Mouse (Mus musculus) lung, embryonic 16.5 days (tissue): ENCODE measurements around the gene Rps6ka5. TPM values are rescaled to one million over a fixed set of nuclear protein-coding genes. Genes with fewer than 3 reads are reported as not detected.

Source experiments
- ATAC-seq: fragments of 200-750 bp; cut with Nextera tagmentation; 2 replicates; pipeline ENCODE4 v1.8.0; 2017; ENCODE audit warnings: low read depth, mild to moderate bottlenecking, moderate library complexity
- H3K27ac ChIP-seq: fragments of 300-500 bp; sonication (generic); 2 replicates; pipeline ENCODE4 v1.5.1; 2014; ENCODE audit warnings: mild to moderate bottlenecking, control low read depth, low read length
- H3K27me3 ChIP-seq: fragments of 300-500 bp; sonication (generic); 2 replicates; pipeline ENCODE4 v1.6.1; 2014; ENCODE audit warnings: low read depth, low read length, mixed read lengths; ENCODE audit not compliant: control insufficient read depth, insufficient read depth
- H3K36me3 ChIP-seq: fragments of 300-500 bp; sonication (generic); 2 replicates; pipeline ENCODE4 v1.6.1; 2014; ENCODE audit warnings: low read length; ENCODE audit not compliant: control insufficient read depth, insufficient read depth
- H3K4me1 ChIP-seq: fragments of 300-500 bp; sonication (generic); replicated peaks from 2 replicates; pipeline ENCODE4 v1.6.1; 2014; ENCODE audit warnings: low read length, mixed read lengths; ENCODE audit not compliant: control insufficient read depth, insufficient read depth
- H3K4me2 ChIP-seq: fragments of 300-500 bp; sonication (generic); 2 replicates; pipeline ENCODE4 v1.6.1; 2014; ENCODE audit warnings: low read depth, low read length, control low read depth
- H3K4me3 ChIP-seq: fragments of 300-500 bp; sonication (generic); 2 replicates; pipeline ENCODE4 v1.5.1; 2014; ENCODE audit warnings: mild to moderate bottlenecking, low read length, control low read depth
- H3K9ac ChIP-seq: fragments of 300-500 bp; sonication (generic); 2 replicates; pipeline ENCODE4 v1.6.1; 2014; ENCODE audit warnings: low read length, control low read depth
- H3K9me3 ChIP-seq: fragments of 300-500 bp; sonication (generic); 2 replicates; pipeline ENCODE4 v1.6.1; 2016; ENCODE audit warnings: low read length; ENCODE audit not compliant: control insufficient read depth
- WGBS: fragments of 180-500 bp; shearing (Covaris S2); extraction: QIAGEN DNeasy Blood & Tissue Kit; methylation state at CpG from one replicate; pipeline ENCODE4 v1.1.7; 2014; 5-methylcytosine and 5-hydroxymethylcytosine counted together
- polyA plus RNA-seq: library from polyadenylated mRNA; unstranded; fragments of >200 nt; fragmentation: Nextera tagmentation; extraction: Ambion mirVana; gene quantifications from 2 replicates; pipeline ENCODE4 v1.2.1, GENCODE M21; 2015

The Rps6ka5 gene
- polyA plus RNA-seq, 1 experiment from 2014 or later: 4.3 TPM

- 82% methylated on average over 1 of the region's 1 CpGs for WGBS
- no peaks in the 10 kb centered on the region for H3K4me1 ChIP-seq
- H3K4me3 ChIP-seq: no peak overlapping the region
- no peak for ATAC-seq
- H3K9ac ChIP-seq: no peak overlapping the region
- H3K27ac ChIP-seq: no peak overlapping the region
- H3K27me3 ChIP-seq: no peaks in the 10 kb centered on the region
- no peak overlapping the region for H3K4me2 ChIP-seq
- H3K36me3 ChIP-seq: no peaks in the 10 kb centered on the region
- H3K9me3 ChIP-seq: no peaks in the 10 kb centered on the region
Observed at GRCm38 (mm10) chr12:100606733-100607132, 120.0 kb downstream of the Rps6ka5 start.

GRCm38 (mm10) chr12:100605596-100605995 is 121.2 kb downstream of the Rps6ka5 start:
- Histone ChIP-seq H3K36me3 (no peaks in the 10 kb centered on the region), H3K4me2 (no peak overlapping the region), H3K4me3 (no peak overlapping the region), H3K27me3 (no peaks in the 10 kb centered on the region), H3K27ac (no peak overlapping the region), H3K9me3 (no peaks in the 10 kb centered on the region), H3K9ac (no peak overlapping the region), H3K4me1 (no peaks in the 10 kb centered on the region)
- 69% methylated on average over 3 of the region's 3 CpGs for WGBS
- ATAC-seq: no peak

GRCm38 (mm10) chr12:100604540-100604939 is 122.2 kb downstream of the Rps6ka5 start:
- 0% methylated on average over 1 of the region's 1 CpGs for WGBS
- Histone ChIP-seq H3K36me3 (no peaks in the 10 kb centered on the region), H3K4me3 (no peak overlapping the region), H3K9me3 (no peaks in the 10 kb centered on the region), H3K4me2 (no peak overlapping the region), H3K27me3 (no peaks in the 10 kb centered on the region), H3K4me1 (no peaks in the 10 kb centered on the region), H3K9ac (no peak overlapping the region), H3K27ac (no peak overlapping the region)
- ATAC-seq: peak; percentile 70; the same call in 1 of the 2 replicates

GRCm38 (mm10) chr12:100594700-100595099 is 132.1 kb downstream of the Rps6ka5 start:
- H3K9me3 ChIP-seq: no peaks in the 10 kb centered on the region
- H3K27ac ChIP-seq: no peak overlapping the region
- WGBS: 74% methylated on average over 3 of the region's 3 CpGs
- no peak for ATAC-seq
- no peak overlapping the region for H3K4me2 ChIP-seq
- H3K4me3 ChIP-seq: no peak overlapping the region
- H3K4me1 ChIP-seq: no peaks in the 10 kb centered on the region
- H3K27me3 ChIP-seq: no peaks in the 10 kb centered on the region
- no peak overlapping the region for H3K9ac ChIP-seq
- no peaks in the 10 kb centered on the region for H3K36me3 ChIP-seq

- Histone ChIP-seq H3K4me1 (no peaks in the 10 kb centered on the region), H3K4me2 (no peak overlapping the region), H3K27me3 (no peaks in the 10 kb centered on the region), H3K9me3 (no peaks in the 10 kb centered on the region), H3K9ac (no peak overlapping the region), H3K27ac (no peak overlapping the region), H3K36me3 (no peaks in the 10 kb centered on the region), H3K4me3 (no peak overlapping the region)
- ATAC-seq: no peak
- WGBS: 71% methylated on average over 2 of the region's 2 CpGs
Observed at GRCm38 (mm10) chr12:100586601-100587000, 140.2 kb downstream of the Rps6ka5 start.

- Histone ChIP-seq H3K27me3 (no peaks in the 10 kb centered on the region), H3K4me1 (no peaks in the 10 kb centered on the region), H3K4me3 (no peak overlapping the region), H3K27ac (no peak overlapping the region), H3K4me2 (no peak overlapping the region), H3K9me3 (no peaks in the 10 kb centered on the region), H3K36me3 (no peaks in the 10 kb centered on the region; the same call in 1 of the 2 replicates), H3K9ac (no peak overlapping the region)
- WGBS: 90% methylated on average over 2 of the region's 2 CpGs
- ATAC-seq: no peak
Observed at GRCm38 (mm10) chr12:100579221-100579620, 147.6 kb downstream of the Rps6ka5 start.

GRCm38 (mm10) chr12:100578291-100578690 is 148.5 kb downstream of the Rps6ka5 start:
- H3K27ac ChIP-seq: no peak overlapping the region
- WGBS: 63% methylated on average over 2 of the region's 2 CpGs
- no peak overlapping the region for H3K4me3 ChIP-seq
- no peak overlapping the region for H3K9ac ChIP-seq
- H3K27me3 ChIP-seq: no peaks in the 10 kb centered on the region
- no peaks in the 10 kb centered on the region for H3K4me1 ChIP-seq
- H3K9me3 ChIP-seq: no peaks in the 10 kb centered on the region
- peaks cover 3% of the 10 kb centered on the region for H3K36me3 ChIP-seq
- no peak for ATAC-seq
- no peak overlapping the region for H3K4me2 ChIP-seq

- H3K4me3 ChIP-seq: no peak overlapping the region
- peaks cover 9% of the 10 kb centered on the region for H3K36me3 ChIP-seq
- H3K27ac ChIP-seq: no peak overlapping the region
- no peak overlapping the region for H3K4me2 ChIP-seq
- 79% methylated on average over 3 of the region's 3 CpGs for WGBS
- H3K27me3 ChIP-seq: no peaks in the 10 kb centered on the region
- no peak for ATAC-seq
- no peaks in the 10 kb centered on the region for H3K9me3 ChIP-seq
- no peak overlapping the region for H3K9ac ChIP-seq
- H3K4me1 ChIP-seq: no peaks in the 10 kb centered on the region
Observed at GRCm38 (mm10) chr12:100575739-100576138, 151.0 kb downstream of the Rps6ka5 start.

- H3K9me3 ChIP-seq: no peaks in the 10 kb centered on the region
- 79% methylated on average over 12 of the region's 12 CpGs for WGBS
- H3K36me3 ChIP-seq: peaks cover 9% of the 10 kb centered on the region; the same call in 1 of the 2 replicates
- no peaks in the 10 kb centered on the region for H3K4me1 ChIP-seq
- H3K4me3 ChIP-seq: no peak overlapping the region
- H3K27ac ChIP-seq: no peak overlapping the region
- H3K27me3 ChIP-seq: no peaks in the 10 kb centered on the region
- no peak overlapping the region for H3K9ac ChIP-seq
- H3K4me2 ChIP-seq: no peak overlapping the region
- ATAC-seq: no peak
Observed at GRCm38 (mm10) chr12:100570522-100571072, 156.2 kb downstream of the Rps6ka5 start.

- Histone ChIP-seq H3K27ac (no peak overlapping the region), H3K27me3 (no peaks in the 10 kb centered on the region), H3K36me3 (peaks cover 6% of the 10 kb centered on the region; the same call in 1 of the 2 replicates), H3K9ac (no peak overlapping the region), H3K4me2 (no peak overlapping the region), H3K4me3 (no peak overlapping the region), H3K9me3 (no peaks in the 10 kb centered on the region), H3K4me1 (no peaks in the 10 kb centered on the region)
- ATAC-seq: no peak
- WGBS: 78% methylated on average over 7 of the region's 7 CpGs
Observed at GRCm38 (mm10) chr12:100568831-100569230, 158.0 kb downstream of the Rps6ka5 start.
